Mouse (Mus musculus): ENCODE measurements around the gene Chrne.
A peak's percentile ranks its signal among the peaks of the same experiment; 100 is the strongest.

The Chrne gene

DNA sequence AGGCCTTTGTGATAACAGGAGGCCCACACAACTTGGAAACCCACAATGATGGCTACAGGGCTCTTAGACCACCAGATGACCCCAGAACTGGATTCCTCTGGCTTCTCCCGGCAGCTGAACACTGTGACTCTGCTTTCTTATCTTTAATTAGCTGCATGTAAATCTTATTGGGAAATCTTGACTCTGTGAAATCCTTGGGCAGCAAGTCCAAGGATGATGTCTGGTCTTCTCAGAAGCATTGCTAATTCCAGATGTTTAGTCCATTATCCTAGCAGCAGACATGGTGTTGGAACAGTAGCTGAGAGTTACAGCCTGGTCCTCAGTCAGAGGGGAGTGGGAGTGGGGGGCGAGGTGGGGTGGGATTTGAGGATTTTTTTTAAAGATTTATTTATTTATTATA lies 9.4 kb upstream of the Chrne start:
- DNase-seq (ENCODE audit: low spot score), result no peak

DNA sequence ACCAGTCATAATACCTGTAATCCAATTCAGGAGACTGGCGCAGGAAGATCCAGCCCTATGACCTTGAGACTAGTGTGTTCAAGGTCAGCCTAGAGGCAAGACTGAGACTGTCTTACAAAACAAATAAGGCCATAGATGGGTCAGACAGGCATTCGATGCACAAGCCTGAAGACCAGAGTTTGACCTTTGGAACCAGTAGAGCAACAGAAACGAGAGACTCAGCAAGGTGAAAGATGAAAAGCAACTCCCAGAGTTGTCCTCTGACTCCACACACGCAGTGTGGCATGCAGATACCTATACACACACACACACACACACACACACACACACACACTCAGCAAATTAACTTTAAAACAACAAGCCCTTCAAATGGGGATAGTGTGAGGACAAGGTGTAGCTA lies 7.9 kb upstream of the Chrne start:
- DNase-seq (ENCODE audit: low spot score), result no peak

DNA sequence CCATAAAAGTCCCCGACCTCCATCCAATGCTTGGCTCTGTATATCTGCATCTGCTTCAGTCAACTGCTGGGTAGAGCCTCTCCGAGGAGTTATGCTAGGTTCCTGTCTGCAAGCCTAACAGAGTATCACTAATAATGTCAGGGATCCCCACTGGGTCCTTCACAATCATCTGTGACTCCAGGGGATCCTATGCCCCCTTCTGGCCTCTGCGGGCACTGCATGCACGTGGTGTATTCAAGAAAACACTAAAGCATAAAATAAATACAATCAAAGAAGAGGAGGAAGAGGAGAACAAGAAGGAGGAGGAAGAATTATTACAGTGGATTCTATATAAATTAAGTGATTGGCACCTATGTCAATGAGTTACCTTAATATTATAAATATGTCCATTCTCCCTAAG lies 6.5 kb upstream of the Chrne start:
- peak; percentile 70 for DNase-seq (ENCODE audit: low spot score)

DNA sequence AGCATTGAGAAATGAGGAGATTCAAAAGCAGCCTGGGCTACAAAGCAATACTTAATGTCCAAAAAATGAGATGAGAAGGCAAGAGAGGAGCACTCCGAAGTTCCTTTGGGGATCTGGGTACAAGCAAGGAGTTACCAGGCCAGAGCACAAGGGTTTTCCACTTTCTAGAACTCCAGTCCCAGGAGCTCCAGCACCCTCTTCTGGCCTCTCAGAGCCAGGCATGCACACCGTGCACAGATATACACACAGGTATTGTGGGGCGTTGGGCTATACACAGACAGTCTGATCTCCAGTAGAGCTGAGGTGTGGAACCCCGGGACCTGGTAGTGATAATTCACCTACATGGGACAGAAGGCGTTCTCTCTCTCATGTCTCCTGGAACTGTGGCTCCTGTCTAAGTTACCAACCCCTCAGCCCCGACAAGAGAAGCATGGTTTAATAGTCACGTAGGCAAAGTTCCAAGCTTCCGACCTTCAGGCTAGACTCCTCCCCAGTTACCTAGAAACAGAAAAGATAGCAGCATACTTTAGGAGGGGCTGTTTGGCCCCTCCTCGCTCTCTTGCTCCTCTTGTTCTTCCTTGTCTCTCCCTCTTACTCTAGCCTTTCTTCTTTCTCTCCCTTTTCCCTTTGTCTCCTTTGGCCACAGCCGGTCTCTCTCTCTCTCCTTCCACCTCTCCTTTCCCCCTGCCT lies 4.2 kb upstream of the Chrne start:
- DNase-seq (ENCODE audit: low spot score), result no peak

DNA sequence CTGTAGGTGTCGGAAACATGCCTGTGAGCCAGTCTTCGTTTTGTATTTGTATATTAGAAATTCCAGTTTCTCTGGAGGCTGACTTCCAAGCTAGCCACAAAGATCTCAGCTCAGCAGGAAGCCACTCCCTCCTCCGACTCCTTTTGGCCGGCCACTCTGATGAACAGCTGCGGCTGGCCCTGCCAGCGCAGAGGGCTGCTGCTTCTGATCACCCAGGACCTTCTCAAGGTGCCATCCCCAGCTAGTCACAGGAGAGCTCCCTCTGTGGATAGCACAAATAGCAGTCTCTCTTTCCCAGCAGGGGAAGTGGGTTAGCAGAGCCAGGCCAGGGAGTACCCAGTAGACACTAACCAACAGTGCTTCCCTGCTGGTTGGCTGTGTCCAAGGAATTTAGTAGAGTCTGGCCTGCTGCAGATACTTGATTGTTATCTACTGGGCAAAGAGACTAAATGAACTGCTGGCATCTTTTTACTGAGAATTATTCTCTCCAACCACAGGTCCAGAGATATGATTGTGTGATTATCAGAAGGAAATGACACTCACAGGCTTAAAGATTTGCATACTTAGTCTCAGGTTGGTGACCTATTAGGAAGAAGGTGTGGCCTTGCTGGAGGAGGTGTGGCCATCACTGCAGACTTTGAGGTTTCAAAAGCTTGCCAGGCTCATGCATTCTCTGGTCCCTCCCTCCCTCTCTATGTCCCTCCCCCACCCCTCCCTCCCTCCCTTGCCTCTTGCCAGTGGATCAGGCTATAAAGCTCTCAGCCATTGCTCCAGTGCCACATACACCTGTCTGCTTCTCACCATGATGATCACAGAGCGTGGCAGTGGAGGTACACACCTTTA lies 3.2 kb upstream of the Chrne start:
- no peak for DNase-seq (ENCODE audit: low spot score)

DNA sequence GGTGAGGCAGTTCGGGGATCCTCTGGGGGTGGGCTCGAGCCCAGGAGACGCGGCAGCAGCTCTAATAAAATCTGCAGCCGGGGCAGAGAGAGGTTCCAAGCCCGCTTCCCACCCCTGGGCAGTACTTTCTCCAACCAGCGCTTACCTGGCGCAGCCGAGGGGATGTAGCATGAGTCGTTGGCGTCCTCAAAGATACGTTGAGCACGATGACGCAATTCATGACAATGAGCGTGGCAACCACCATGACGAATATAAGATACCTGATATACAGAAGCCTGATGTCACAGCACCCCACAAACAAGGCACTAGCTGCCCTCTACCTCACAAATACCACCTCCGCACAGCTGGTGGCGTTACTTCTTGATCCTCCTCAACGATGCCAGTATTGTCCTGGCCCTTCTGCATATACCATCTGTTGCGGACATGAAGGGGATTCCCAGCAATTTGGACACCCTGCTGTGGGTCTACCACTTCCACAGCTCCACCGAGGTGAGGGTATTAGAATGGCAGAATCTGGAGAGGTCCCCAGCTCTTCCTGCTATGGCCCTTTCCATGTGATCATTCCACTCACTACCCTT lies 3.4 kb downstream of the Chrne start, which contains the start of gene 4930544D05Rik:
TSS of gene 4930544D05Rik (plus strand) at position 333 of the 578 bp plus-strand sequence.
- peak; percentile 11 for DNase-seq (ENCODE audit: low spot score)

DNA sequence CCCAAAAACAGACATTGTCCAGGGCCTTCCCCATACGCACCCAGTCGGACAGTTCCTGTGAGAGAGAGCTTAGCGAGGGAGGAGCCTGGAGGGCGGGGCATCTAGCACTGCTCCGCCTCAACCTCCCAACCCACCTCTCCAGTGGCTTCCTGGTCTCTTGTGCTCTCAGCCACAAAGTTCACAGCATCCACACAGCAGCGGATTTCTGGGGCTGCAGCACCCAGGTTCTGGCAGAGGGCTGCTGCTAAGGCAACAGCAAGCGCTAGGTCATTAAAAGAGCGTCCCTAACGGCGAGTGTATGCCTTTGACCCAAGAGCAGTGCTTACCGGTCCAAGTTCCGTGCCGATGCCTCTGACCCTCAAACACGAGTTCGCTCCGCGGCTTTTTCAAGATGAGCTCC lies 3.9 kb downstream of the Chrne start:
- peak; percentile 82 for DNase-seq (ENCODE audit: low spot score)

DNA sequence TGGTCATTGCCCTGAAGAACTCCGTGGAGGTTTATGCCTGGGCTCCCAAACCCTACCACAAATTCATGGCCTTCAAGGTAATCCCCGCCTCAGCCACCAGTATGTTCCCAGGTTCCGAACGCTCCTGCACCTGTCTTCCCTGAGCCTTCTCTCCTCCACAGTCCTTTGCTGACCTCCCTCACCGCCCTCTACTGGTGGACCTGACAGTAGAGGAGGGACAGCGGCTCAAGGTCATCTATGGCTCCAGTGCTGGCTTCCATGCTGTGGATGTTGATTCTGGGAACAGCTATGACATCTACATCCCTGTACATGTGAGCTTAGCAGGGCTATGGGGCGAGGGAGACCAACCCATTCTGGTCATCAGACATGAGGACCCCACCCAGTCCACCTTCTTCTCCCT lies 6.5 kb downstream of the Chrne start:
- no peak for DNase-seq (ENCODE audit: low spot score)

DNA sequence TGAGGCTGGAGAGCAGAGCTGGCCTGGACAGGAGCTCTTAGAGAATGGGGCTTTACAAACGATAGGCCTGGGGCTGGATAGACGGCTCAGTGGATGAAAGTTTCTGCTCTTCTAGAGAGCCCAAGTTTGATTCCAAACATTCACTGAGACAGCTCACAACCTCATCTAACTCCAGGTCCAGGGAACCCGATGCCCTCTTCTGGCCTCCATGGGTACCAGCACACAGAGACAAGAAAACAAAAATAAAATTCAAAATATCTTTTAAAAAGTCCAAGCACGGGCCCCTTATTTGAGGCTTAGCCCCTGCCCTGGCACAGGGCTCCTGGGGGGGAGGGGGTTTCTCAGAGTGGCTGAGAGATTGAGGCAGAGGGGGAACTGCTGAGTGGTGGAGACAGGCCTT lies 8.3 kb downstream of the Chrne start:
- DNase-seq (ENCODE audit: low spot score), result no peak

DNA sequence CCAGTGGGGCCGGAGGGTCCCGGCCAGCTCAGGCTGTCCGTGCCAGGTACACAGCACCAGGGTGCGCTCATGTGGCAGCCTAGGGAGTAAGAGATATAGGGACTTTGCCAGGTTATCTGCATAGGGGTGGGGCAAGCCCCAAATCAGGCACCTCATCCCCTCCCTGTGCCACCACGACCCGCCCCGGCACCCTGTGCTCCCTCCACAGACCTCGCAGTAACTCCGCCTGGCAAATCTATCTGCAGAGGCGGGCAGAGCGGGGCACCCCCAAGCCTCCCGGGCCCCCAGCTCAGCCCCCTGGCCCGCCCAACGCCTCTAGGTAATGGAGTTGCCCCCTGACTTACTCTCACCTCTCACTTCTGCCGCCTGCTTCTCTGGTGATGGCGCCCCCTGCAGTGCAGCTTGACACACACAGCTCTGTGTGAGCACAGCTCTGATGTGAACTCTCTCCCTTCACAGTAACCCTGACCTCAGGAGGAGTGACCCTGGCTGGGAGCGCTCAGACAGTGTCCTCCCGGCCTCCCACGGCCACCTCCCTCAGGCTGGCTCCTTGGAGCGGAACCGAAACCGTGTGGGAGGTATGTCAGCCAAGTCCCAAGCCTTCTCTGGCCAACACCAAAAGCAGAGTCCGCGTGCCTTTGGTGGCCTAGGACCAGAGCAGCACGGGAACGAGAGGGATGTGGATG lies 10.5 kb downstream of the Chrne start:
- DNase-seq (ENCODE audit: low spot score), result peak; percentile 18

DNA sequence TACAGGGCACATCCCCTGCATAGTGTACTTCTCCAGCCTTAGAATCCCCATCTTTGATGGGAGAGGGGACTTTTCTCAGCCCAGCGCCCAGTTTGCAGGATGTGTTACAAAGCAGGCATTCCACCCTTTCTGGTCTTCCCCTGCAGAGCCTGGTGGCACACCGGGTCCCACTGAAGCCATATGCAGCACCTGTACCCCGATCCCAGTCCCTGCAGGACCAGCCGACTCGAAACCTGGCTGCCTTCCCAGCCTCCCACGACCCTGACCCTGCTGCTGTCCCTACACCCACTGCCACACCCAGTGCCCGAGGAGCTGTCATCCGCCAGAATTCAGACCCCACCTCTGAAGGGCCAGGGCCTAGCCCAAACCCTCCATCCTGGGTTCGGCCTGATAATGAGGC lies 11.4 kb downstream of the Chrne start:
- DNase-seq (ENCODE audit: low spot score), result no peak

DNA sequence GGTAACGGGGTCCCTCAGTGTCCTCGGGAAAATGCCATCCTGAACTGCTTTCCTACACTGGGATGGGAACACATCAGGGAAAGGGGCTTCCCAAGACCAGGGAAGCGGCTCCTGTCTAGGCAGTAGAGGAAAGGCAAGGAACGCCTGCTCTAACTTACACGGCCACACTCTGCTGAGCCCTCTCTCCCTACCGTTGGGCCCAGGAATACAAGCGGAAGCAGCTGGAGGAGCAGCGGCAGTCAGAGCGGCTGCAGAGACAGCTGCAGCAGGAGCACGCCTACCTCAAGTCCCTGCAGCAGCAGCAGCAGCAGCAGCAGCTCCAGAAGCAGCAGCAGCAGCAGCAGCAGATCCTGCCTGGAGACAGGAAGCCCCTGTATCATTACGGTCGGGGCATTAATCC lies 12.3 kb downstream of the Chrne start:
- DNase-seq (ENCODE audit: low spot score), result no peak

DNA sequence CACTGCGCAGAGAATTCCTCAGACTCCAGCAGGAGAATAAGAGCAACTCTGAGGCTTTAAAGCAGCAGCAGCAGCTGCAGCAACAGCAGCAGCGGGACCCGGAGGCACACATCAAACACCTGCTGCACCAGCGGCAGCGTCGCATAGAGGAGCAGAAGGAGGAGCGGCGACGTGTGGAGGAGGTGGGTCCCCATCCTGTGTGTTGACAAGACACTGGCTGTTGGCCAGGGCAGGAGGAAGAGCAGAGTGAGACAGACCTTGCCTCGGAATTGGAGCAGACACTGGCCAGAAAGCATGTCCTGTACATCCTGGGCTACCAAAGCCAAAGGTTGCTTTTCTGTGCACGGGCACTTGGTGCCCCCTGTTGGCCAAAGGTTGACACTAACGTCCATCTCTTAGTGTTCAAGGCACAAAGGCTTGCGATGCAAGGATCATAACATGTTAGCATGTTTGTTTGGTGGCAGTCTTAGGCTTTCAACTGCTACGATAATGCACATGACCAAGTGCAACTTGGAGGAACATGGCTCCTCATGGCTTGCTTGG lies 13.9 kb downstream of the Chrne start:
- DNase-seq (ENCODE audit: low spot score), result peak; percentile 86

DNA sequence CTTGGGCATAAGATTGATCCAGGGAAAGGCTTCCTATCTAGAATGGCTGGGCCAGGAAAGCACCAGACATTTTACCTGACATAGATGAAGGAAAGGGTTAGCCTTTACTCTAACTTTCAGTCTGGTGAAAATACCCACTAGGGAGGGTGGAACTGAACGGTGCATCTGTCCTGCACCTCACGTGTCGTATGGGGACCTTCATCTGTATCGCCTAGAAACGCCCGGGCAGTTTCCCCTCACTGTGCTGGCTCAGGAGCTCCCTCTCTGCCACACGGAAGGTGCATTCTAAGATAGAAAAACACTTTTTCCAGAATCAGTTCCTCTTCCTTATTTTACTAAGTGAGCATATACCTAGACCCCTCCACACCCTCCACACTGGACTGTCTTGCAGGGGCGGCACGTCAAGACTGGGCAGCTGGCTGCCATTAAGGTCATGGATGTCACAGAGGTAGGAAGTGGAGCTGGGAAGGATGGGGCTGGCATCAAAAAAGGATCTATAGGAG lies 20.5 kb downstream of the Chrne start:
- DNase-seq (ENCODE audit: low spot score), result no peak

DNA sequence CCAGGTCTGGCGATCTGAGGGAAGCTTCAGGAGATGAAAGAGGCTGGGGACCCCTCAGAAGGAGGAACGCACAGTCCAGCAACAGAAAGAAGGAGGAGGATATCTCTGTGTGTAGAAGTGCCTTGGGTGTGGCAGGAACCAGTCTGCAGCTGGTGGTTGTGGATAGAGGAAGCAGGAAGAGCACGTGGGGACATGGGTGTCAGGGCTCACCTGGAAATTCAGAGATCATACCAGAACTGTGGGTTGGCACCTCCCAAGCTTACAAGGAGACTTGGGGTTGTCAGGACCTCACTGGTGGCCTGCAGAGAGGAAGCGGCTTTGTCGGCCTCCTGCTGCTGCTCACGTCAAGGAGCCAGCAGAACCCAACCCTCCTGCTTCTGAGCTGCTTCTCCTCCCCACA lies 21.7 kb downstream of the Chrne start:
- DNase-seq (ENCODE audit: low spot score), result no peak

DNA sequence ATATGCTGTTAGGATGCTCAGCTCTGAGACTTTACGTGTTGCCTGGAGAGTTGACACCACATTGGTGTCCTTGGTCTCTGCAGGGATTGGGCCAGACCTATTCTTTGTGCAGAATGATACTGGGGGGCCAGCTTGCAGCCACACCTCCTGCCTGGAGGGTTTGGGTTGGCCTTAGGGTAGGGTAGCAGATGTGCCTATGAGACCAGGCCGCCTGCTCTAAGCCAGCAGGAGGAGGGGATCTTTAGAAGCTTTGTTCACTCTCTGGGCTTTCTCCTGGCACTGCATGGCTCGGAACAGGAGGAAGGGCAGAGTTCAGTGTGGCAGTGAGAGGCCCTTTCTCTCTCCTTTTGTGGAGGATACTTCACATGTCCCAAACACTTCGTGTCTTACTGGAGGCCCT lies 22.9 kb downstream of the Chrne start:
- no peak for DNase-seq (ENCODE audit: low spot score)

DNA sequence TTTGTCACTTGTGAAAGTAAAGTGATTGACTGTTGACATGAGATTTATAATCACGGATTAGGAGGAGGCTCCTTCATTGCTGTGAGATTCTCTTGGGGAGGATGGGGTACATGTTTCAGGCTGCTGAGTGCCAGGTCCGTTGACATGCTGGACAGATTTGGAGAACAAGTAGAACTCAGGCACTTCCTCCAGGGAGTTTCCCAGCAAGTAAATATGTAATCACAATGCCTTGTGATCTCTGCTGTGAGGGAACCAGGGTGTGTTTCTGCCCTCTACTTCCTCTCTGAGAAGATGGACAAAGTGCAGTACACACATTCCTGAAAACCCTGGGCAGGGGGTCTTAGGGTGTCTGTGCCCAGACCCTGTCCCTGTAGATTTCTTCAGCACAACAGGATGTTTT lies 23.4 kb downstream of the Chrne start:
- DNase-seq (ENCODE audit: low spot score), result no peak

DNA sequence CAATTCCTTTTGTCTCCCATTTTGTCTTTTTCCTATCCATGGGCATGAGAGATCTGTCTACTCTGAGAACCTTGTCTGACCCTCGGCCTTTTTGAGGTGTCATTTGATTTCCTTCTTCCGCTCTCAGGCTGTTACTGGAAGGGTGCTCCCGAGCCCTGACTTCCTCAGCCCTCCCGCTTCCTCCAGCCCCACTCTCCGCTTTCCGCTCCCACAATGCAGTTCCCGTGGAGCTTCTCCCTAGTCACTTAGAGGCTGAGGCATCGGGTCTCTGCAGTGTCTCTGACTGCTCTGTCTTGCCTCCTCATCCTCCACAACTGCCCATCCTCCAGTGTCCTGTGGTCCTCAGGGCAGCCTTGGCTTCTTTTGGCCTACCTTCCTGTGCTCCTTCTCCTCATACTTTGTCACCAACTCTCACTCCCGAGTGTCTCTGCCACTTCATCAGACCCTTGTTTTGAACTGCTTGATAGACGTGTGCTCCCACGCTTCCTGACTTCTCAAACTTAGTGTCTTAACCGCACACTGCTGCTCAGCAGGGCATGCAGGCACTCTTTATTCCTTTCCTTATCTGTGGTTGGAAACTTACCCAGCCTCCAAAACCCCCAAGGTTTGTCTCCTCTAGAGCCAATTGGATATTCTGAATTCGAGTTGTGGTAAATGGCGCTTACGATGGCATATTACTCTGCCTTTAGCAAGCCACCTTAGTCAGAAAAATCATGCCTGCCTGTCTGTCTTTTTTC lies 24.6 kb downstream of the Chrne start:
- no peak for DNase-seq (ENCODE audit: low spot score)

DNA sequence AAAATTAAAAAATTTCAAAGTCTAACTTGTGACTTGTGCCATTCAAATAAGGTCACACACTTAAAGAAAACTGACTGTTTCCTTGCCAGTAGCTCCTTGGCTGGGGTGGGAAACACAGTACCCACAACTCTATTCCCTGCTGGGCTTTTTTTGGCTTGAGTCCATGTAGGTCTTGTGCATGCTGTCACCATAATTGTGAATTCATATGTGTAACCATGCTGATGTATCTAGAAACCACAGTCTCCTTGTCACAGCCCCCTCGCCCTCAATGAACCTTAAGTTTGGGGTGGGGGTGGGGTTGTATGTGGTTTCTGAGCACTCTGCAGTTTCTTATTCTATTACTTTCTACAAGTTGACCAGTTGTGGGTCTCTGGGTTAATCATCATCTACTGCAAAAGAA lies 27.3 kb downstream of the Chrne start:
- DNase-seq (ENCODE audit: low spot score), result no peak

DNA sequence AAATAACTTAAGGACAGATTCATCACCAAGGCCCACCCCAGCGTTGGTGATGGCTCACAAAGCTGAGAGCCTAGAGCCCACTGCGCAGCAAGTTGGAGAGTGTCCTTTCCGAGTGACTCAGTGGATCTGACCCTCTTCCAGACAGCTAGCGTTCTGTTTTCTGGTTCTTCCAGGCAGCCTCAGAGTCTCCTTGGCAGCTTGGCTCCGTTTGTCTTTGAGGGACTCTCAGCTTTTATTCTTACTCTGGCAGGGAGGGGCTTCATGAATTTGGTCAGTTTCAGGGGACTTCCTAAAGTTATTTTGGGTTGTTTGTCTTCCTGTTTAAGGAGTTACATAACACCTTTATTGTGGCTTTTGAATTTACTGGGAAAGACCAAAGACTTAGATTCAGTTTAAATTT lies 32.1 kb downstream of the Chrne start:
- DNase-seq (ENCODE audit: low spot score), result no peak

DNA sequence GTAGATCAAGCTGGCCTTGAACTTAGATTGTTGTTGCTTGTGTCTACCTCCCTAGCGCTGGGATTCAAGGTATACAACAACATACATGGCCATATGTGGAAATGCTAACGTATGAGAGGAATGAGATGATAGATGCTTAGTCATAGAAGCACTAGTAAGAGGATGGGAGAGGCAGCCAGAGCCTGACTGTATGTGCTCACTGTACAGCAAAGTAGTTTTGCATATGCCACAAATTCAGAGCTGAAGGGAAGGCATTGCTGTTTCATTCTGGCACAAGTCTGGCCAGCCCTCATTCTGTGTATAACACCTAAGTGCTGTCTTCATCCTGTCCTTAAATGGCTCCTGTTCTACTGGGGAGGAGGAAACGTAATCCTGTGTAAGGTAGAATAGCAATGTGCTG lies 32.8 kb downstream of the Chrne start:
- no peak for DNase-seq (ENCODE audit: low spot score)

DNA sequence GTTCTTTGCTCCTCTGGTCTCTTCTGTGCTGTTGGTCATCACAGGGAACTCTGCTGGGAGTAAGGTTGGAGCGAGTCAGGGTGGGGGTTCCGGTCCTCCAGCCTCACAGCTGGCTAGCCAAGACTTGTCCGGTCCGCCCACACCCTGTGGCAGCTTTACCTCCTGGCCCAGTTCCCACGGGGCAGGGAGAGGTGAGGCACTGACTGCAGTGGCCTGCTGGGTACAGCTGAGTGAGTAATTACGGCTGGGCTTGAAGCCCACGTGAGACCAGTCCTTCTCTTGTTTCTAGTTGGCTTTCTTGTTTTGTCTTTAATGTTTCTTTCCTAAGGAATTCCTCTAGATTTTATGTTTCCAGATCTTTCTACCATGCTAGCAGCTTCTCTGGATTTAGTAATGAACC lies 33.6 kb downstream of the Chrne start:
- no peak for DNase-seq (ENCODE audit: low spot score)

Measured in embryo, embryonic 10 days (tissue).